Mouse (Mus musculus): ENCODE measurements around the gene Col27a1.

- TF ChIP-seq CTCF (IDR thresholded peaks at IDR 0.05) (peak; percentile 30), EP300 (IDR thresholded peaks at IDR 0.05; ENCODE audit: insufficient read depth, low read depth, low read length) (no peak), POLR2A (IDR thresholded peaks at IDR 0.05; ENCODE audit: insufficient read depth, low read depth, low read length) (no peak)
These were observed 163.7 kb downstream of the Col27a1 start for GRCm38 (mm10) chr4:63377483-63377882.
